Mouse (Mus musculus): ENCODE data around the gene Azin2.
A peak's percentile ranks its signal among the peaks of the same experiment; 100 is the strongest.

Gene Azin2

DNA sequence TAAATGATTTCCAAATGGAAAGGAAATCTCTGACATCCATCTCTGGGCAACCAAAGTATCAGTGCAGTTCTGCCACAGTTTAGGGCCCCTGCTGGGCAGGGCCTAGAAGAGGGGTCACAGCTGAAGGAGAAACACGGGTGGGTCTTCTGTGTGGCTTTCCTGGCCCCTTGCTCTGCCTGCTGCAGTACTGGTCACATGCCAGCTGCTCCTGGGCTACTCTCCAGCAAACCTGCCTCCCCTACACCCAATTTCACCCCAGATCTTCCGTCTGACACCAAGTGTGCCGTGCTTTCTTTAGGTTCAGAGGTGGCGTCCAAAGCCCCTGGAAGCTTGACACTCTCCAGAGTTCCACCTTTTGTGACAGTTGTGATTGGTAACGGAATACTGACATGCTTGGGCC is 26.6 kb downstream of the Azin2 start:
- no peak for DNase-seq (ENCODE audit: low read depth, low spot score)

DNA sequence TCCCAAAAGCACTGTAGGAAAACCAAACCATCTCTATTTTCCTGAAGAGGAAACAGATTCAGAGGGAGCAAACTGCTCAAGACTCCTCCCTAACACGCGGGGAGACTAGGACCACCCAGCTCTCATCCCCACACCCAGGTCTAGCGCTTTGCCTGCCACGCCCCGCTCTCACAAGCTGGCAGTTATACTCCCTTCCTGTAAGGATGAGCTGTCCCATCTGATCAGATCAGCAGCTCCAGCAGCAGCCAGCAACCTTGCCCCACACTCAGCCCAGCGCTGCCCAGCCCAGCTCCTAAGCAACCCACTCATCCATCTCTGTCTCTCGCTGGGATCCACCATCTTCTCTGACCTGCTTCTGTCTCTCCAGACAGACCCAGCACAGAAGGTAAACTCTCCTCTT is 29.5 kb downstream of the Azin2 start:
- no peak for DNase-seq (ENCODE audit: low read depth, low spot score)

DNA sequence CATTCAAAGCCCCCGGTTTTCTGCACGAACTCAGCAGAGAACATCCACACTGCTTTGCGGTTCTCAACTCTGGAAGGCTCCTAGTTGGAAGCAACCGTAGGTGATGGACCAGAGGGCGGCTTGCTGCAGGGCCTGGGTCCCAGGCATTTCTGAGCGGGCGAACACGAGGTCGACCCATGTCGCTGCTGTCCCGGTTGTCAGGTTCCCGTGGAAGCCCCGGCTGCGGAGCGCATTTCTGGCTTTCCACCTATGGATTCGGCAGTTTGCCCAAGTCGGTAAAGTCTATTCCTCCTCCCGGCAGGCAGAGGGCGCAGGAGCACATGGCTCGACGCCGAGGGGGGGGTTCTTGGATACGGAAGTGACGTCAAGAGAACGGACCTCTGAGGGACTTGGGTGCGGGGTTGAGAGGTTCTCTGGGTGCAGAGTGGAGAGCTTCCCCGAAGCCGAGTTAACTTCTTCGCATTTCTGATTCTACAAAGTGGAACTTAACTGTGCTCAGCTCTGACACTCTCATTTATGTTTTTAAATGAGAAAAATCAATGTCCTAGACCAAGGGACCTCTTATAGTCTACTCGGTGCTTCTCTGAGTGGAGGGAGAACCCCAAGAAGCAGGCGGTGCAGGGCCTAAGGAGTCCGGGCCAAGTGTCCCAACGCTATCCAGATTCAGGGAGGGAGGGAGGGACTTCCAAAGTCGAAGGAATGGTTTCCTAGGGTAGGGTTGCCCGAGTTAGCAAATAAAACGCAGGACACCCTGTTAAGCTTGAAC is 37.2 kb downstream of the Azin2 start:
- peak; percentile 93 for DNase-seq (ENCODE audit: low read depth, low spot score)

DNA sequence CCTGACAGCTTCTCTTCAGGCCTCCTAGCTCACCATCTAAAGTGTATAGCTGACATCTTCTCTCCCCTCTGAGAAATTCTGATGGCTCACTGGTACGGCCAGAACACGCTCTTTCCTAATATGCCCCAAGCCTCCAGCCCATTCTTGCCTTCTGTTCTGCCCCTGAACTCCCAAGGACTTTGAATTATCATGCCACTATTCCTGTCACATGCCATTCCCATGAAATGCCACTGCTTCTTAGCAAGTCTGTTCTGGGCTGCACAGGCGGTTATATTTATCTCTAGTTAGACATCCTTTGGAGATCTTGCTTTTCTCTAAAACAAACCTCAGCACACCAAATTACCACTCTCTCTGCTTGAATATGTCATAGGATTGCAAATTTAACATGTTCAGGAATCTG is 38.6 kb downstream of the Azin2 start:
- DNase-seq (ENCODE audit: low read depth, low spot score): no peak

DNA sequence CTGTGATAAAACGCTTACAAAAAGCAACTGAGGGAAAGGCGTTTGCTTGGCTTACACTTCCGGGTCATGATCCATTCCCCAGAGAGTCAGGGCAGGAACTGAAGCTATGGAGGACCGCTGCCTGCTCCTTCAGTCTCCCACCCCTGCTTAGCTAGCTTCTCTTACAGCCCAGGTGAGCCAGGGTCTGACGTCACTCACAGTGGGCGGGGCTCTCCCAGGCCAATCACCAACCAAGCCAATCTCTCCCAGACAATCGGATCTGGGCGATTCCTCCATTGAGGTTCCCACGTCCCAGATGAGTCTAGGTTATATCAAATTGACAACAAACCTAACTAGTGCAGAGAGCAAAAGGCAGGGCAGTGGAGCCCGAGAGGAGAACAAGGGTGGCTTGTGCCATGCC is 43.1 kb downstream of the Azin2 start:
- no peak for DNase-seq (ENCODE audit: low read depth, low spot score)

DNA sequence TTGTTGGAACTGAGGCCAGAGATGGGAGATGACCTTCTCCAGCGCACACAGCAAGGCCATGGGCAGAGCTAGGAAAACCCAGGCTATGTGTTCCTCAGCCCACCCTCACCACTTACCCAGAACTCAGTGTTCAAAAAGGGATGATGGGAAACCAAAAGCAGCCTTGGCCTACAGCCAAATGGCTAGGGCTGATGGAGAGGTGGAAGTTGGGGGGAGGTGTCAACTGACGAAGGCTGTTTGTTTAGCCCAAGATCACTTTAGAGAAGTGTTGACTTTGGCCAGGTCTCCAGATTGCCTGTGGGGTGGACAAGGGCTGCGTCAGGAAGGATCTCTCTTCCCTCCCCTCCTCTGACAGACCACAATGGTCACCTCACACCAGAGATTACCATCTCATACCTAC is 44.1 kb downstream of the Azin2 start:
- DNase-seq (ENCODE audit: low read depth, low spot score): no peak

DNA sequence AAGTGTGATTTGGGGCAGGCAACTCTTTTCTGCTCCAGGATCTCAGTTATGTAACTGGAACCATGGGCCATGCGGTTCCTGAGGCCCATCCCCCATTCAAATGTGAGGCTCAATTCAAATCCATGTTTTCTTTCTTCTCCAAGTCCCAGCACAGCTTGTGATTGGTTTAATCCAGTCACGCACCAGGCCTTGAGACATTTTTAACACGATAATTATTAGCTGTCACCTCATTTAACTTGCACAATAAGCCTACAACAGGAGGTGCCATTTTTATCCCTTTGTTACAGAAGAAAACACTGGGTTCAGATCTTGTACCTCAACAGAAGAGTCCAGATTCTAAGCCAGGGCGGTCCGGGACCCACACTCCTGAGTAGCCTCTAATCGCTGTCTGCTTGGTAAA is 44.5 kb downstream of the Azin2 start:
- DNase-seq (ENCODE audit: low read depth, low spot score): no peak

DNA sequence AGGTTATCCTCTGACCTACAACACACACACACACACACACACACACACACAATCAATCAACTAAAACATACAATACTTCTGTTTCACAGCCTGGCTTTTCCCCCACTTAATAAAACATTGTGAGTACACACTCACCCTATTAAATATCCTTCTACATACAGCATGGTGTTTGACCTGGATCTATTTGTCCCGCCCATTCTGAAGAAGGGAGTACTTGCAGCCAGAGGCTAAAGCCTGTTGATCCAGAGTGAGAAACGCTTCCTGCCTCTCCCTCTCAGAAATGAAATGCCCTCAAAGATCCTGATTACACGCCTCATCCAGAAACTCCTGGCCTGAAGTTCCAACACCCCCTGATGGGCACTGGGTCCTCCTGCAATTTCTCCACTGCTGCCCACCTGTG is 45.1 kb downstream of the Azin2 start:
- DNase-seq (ENCODE audit: low read depth, low spot score): no peak

DNA sequence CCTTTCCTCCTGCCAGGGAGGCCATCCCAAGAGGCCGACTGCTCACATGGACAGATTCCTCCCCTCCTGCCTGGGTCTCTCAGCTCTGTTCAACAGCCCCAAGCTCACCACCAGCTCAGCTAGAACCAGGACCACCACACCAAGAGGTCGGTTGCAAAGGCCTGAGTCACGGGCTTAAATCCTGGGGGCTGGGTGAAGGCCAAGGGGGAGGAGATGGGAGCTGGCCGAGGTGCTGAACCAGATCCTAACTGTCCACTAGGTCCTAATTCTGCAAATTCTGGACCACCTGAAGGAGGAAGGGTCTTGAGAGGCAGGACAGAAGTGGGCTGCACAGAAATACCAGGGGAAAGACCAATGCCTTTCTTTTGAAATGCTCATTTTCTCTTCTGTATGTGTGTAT is 48.4 kb downstream of the Azin2 start:
- peak; percentile 12 for DNase-seq (ENCODE audit: low read depth, low spot score)

DNA sequence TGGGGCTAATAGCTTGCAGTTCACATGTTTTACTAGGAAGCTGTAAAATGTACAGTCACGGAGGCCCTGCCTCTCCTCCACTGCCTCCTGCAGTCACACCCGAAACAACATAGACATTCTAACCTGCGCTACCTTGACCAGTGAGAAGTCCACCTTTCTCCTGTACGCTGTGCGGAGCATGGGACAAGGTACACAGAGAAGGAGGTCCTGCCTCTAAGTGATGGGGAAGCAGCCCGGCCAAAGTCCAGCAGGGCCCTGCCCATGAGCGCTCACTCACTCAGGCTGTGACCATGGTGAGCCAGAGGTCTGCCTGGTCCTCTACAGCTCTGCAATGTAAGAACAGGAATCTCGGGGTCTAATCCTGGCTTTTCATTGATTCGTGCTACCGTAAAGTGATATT is 50.2 kb downstream of the Azin2 start:
- no peak for DNase-seq (ENCODE audit: low read depth, low spot score)

DNA sequence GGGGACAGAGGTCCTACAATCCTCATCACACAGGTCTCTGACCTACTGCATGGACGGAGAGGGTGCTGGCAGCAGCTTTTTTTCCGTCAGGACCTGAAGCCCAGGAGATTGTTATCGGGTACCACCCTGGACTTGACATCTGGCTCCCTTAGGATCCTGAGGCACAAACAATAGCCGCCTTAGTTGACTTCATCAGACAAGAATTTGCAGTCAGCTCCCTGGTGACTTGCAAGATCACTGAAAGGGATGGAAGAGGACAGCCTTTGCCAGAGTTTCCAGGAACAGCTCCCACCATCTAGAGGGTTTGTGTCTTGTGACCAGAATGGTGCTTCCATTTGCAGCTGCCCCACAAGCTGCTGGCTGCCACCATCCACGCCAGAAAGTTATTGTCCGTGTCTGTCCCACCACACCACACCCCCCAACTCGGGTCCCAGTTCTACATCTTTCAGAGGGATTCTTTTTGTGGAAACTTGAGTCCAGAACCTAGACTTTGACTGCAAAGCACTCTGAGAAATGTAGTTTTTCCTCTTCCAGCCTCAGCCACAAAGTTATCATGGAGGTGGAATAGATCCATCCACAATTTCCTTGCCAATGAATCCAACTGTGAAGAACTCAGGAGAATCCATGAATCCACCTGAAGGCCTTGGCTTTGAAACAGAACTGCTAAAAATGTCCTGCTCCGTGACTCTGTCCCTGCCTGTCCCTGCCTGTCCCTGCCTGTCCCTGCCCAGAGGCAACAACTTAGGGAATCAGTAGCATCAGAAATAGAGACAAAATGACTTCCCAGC is 51.8 kb downstream of the Azin2 start:
- no peak for DNase-seq (ENCODE audit: low read depth, low spot score)

DNA sequence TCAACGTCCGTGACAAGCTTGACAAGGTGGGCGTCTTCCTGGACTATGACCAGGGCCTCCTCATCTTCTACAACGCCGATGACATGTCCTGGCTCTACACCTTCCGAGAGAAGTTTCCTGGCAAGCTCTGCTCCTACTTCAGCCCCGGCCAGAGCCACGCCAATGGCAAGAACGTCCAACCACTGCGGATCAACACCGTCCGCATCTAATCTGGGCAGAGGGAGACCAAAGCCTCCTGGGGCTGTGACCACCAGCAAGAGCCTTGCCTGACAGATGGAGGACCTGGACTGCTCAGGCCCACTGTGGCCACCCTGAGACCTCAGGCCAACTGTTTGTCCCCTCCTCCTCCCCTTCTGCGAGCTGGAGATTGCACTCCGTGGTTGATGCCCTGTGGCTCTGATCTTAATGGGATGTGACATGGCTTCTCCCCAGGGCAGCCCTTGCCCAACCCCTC is 52.8 kb downstream of the Azin2 start:
- DNase-seq (ENCODE audit: low read depth, low spot score): no peak

DNA sequence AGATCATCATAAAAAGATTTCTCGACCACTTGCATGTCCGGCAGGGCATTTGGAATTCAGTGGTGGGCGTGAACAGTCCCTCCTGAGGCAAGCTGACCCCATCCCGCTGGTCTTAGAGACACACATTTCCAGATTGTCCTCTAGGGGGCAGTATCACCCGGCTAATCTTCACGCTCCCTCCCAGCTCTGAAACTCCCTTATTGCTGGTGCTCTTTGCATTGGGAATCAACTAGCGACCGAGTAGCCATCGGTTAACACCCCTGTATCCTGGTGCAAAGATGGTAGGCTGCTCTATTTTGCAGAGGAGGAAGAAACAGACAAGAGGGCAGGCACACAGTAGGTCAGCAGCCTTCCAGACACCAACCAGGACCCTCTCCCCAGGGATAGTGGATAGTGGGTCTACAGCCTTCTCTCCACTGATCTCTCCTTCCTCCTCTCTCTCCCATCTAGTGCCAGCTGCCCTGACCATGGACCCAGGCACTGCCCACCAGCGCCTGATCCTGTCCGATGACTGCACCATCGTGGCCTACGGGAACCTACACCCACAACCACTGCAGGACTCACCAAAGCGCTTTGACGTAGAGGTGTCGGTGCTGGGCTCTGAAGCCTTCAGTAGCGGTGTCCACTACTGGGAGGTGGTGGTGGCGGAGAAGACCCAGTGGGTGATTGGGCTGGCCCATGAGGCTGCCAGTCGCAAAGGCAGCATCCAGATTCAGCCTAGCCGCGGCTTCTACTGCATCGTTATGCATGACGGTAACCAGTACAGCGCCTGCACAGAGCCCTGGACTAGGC is 53.5 kb downstream of the Azin2 start:
- DNase-seq (ENCODE audit: low read depth, low spot score): peak; percentile 54

DNA sequence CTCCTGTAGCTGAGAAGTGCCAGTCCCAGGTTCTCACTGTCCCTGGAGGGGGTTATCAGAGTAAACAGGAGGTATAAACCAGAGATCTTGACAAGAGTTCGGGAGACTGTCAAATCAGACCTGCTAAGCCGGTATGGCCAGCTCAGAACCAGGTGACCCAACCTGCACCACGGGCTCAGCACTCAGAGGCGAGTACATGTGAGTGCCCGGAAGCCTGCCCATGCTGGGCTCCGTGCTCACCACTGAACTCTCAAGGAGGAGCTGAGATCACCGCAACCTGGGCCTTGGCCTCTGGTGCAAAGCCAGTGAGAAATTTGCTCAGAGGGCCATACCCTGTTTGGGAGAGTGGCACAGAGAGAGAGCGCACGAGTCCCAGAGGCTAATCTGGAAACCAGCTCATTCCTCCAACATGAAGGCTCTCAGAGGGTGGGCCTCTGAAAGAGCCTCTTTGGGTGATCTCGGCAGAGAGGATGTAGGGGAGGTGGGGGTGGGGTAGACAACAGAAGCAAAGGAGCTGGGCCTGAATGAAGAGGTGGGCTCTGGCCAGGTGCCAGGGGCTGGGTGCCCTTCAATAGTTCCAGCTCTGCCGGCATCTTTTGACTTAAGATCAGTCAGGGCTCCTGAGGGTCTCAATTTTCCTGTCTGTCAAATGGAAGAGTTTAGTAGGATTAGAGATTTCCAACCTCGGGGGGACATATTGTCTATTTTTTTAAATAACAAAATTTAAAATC is 54.8 kb downstream of the Azin2 start:
- DNase-seq (ENCODE audit: low read depth, low spot score): no peak

DNA sequence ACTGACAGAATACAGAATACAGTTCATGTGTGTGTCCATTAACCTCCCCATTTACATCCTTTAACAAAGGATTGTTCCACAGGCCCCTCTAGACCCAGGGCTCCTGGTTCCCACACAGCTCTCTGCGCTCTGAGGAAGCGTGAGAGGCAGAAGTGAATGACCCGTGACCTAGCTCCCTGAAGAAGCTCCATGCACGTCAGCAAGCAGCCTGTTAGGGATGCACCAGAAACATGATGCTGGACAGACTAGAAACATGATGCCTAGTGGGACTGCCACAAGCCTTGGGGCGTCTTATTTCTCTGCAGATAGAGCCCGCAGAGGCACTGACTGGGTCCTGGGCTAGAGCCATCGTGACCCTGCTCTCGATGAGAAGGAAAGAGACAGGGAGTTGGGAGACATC is 55.5 kb downstream of the Azin2 start:
- no peak for DNase-seq (ENCODE audit: low read depth, low spot score)

DNA sequence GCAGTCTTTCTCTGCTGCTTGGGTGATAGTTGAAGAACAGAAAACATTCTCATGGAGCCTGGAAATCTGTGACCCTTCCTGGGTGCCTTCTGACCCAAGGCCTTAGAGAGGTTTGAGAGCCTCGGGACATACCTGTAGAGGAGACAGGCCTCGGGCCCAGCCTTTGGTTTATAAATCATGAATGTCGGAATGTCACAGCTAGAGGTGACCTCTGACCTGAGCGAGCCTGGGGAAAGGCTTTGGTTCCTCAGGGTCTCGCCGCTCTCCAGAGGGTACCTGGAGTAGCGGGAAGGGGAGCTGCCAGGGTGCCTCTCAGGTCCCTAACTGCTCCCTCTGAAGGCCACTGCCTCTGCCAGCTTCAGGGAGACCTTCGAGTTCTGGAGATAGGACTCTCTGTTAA is 57.0 kb downstream of the Azin2 start:
- DNase-seq (ENCODE audit: low read depth, low spot score): no peak

DNA sequence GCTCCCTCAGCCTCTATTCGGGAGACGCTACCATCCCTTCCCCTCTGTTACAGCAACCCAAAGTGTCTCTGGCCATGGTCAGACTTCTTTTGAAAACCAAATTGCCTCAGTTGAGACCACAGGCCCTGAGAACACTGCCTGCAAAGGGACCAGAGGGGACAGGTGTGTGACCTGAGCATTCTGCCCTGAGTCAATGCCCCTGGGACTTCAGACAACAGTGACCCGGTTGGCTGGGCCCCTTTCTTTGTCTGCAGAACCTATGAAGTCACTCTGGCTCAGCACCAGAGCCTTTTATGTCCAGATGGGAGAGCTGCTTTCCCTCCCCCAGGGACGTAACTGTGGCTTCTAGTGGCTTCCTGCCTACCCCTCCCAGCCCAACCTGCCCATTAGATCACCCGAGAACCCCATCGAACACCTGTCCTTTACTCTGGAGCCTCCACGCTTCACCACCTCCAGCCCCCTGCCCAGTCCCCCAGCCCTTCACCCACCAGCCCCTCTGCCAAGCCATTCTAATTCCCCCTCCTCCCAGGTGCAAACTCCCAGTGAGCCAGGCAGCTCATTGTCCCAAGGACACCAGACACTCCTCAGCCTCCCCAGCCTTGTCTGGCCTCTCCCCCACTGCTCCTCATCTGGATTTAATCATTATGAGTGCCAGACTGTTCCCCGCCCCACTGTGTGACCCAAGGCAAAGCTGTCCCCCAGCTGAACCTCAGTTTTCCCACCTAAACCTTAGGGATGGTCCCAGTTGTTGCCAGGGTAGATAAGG is 58.0 kb downstream of the Azin2 start:
- no peak for DNase-seq (ENCODE audit: low read depth, low spot score)

DNA sequence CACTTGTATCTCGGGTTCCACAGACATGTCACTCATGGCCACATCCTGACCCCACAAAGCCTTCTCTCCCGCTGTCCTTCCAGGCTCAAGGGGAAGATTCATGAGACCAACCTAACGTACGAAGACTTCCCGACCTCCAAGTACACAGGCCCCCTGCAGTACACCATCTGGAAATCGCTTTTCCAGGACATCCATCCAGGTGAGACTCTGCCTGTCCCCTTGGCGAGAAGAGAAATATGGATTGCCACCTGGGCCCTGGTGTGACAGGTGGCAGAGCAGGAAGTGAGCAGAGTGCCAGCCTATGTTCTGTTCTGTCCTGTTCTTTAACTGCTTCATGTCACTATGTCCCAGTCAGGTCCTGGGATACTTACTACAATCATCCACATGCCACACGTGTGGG is 59.9 kb downstream of the Azin2 start:
- no peak for DNase-seq (ENCODE audit: low read depth, low spot score)

DNA sequence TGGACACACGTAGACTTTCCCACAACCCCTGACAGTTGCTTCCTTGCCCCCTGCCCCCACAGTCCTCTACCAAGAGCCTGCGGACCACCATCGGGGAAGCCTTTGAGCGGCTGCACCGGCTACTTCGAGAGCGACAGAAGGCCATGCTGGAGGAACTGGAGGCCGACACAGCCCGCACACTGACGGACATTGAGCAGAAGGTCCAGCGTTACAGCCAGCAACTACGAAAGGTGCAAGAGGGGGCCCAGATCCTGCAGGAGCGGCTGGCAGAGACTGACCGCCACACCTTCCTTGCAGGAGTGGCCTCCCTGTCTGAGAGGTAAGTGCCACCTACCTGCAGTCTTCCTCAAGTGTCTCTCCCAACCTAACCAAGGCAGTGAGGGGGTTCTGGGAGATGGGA is 61.8 kb downstream of the Azin2 start:
- DNase-seq (ENCODE audit: low read depth, low spot score): no peak

DNA sequence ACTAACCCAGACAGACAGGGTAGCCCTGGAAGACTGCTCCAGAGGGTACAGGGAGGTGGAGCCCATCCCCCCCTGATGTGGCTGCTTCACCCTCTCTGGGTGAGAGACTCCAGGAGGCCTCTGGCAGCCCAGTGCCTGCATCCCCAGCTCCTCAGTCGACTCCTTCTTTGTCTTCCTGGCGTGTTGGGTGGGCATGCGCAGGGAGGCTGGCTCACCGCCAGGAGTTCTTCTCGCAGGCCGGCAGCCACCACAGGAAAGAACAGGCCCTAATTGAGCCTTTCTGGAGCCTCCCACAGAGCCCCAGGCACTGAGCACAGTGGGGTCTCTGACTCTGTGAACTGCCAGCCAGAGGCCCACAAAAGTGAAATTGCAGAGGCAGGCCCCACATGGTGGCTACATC is 62.9 kb downstream of the Azin2 start:
- DNase-seq (ENCODE audit: low read depth, low spot score): no peak

DNA sequence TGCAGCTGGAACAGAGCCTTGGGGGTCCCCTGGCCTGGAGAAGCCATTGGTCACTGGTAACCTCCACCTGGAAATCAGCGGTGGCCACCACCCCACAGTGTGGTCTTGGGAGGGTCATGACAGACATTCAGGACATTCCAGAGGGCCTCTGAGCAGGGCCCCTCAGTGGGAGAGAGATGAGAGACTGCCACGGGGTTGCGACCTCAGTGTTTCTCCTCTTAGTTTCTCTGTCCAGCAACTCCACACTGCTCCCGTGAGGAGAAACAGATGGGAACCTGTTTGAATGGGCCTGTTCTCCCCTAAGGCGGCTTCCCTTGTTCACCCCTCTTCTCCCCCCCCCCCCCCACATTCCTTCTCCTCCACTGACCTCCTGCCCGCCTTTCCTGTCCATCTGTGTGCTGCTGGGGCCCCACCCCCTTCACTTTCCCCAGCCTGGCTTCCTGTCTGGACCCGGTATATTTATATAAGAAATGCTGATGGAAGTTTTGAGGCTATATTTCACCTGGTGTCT is 64.3 kb downstream of the Azin2 start:
- no peak for DNase-seq (ENCODE audit: low read depth, low spot score)

Measured in A20 (cell line).